Mouse (Mus musculus): ENCODE results near the gene Hpse2. TPM values are rescaled to one million over a fixed set of nuclear protein-coding genes. Genes with fewer than 3 reads are reported as not detected.

Gene Hpse2
- total and polyA plus RNA-seq, 2 experiments from 2014 or later, result 0.23 to 0.55 TPM

DNA sequence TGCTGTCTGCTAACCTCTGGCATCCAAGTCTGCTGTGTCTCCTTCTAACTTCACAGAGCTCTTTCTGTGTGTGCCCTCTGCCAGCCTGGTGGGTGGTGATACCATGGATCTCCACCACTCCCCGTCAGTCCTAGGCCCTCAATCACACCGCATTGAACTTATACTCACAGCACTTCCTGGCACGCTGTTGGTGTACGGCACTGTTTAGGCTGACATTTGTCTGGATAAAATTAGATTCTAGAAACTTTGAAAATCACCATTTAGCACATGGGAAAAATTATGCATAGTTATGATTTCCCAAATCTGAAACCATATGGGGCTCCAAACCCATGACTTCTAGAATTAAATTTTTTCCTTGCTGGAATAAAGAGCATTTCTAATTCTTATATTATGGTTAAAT lies 478.4 kb downstream of the Hpse2 start:
- Histone ChIP-seq H3K4me1 (ENCODE audit: insufficient read depth, low read length) (0 out of 2 replicates have a peak, but pooled peaks cover 2% of the 10 kb centered on the region), H3K27me3 (ENCODE audit: insufficient read depth, low read length) (no peaks in the 10 kb centered on the region), H3K36me3 (ENCODE audit: insufficient read depth, low read length) (no peaks in the 10 kb centered on the region), H3K9ac (replicated peaks; ENCODE audit: low read length, poor library complexity, severe bottlenecking) (no peak overlapping the region), H3K27ac (ENCODE audit: low read depth, low read length) (no peak overlapping the region), H3K4me3 (ENCODE audit: low read depth, low read length) (no peak overlapping the region), H3K4me2 (ENCODE audit: low read depth, low read length, poor library complexity, severe bottlenecking) (no peak overlapping the region), H3K9me3 (ENCODE audit: low read length) (no peaks in the 10 kb centered on the region)
- no peak for TF ChIP-seq CTCF (IDR thresholded peaks at IDR 0.05)
- ATAC-seq (ENCODE audit: low FRiP score), result no peak
- no peak for DNase-seq (ENCODE audit: low spot score)
- 89% methylated on average over 4 of the region's 4 CpGs for WGBS

DNA sequence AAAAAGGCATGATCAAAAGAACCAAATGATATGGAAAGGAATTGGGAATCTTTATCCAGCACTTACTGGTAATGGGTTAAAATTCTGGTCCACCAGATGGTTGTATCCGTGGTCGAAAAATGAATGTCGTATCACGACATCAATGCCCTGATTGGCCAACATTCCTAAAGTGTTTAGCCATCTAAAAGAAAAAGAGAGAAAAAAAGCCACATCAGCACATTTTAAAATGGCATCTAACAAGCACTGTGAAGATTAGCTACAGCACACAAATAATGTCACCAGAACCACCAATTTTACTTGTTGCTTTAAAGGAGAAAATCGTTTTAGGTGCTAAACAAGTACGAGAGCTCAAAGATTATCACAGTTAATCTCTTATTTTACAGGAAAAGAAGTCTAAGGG lies 479.6 kb downstream of the Hpse2 start:
- Histone ChIP-seq H3K27ac (ENCODE audit: low read depth, low read length) (no peak overlapping the region), H3K27me3 (ENCODE audit: insufficient read depth, low read length) (no peaks in the 10 kb centered on the region), H3K4me2 (ENCODE audit: low read depth, low read length, poor library complexity, severe bottlenecking) (no peak overlapping the region), H3K36me3 (ENCODE audit: insufficient read depth, low read length) (no peaks in the 10 kb centered on the region), H3K9ac (replicated peaks; ENCODE audit: low read length, poor library complexity, severe bottlenecking) (no peak overlapping the region), H3K4me3 (ENCODE audit: low read depth, low read length) (no peak overlapping the region), H3K9me3 (ENCODE audit: low read length) (no peaks in the 10 kb centered on the region), H3K4me1 (ENCODE audit: insufficient read depth, low read length) (0 out of 2 replicates have a peak, but pooled peaks cover 10% of the 10 kb centered on the region)
- no peak for ATAC-seq (ENCODE audit: low FRiP score)
- no peak for TF ChIP-seq CTCF (IDR thresholded peaks at IDR 0.05)
- 85% methylated on average over 6 of the region's 6 CpGs for WGBS
- DNase-seq (ENCODE audit: low spot score), result no peak

DNA sequence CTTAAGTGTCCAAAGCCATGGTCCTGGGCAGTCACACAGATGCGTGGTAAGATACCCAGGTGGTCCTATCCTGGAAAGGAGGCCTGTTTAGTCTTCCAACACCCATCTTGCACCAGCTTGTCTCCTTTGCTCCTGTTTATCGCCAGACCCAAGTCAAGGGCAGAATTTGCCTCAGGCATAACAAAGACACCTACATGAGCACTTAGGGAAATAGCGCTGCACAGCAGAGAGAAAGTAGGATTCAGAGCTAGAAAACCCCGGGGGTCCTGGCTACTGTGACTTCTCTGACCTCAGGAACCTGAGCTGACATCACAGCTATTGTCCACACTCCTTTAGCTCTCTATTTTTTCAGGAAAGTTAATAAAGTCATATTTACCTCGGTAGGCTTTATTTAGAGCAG lies 481.8 kb downstream of the Hpse2 start:
- Histone ChIP-seq H3K4me3 (ENCODE audit: low read depth, low read length) (no peak overlapping the region), H3K36me3 (ENCODE audit: insufficient read depth, low read length) (no peaks in the 10 kb centered on the region), H3K4me2 (ENCODE audit: low read depth, low read length, poor library complexity, severe bottlenecking) (no peak overlapping the region), H3K27ac (ENCODE audit: low read depth, low read length) (no peak overlapping the region), H3K27me3 (ENCODE audit: insufficient read depth, low read length) (no peaks in the 10 kb centered on the region), H3K4me1 (ENCODE audit: insufficient read depth, low read length) (peaks cover 14% of the 10 kb centered on the region; the same call in 1 of the 2 replicates), H3K9me3 (ENCODE audit: low read length) (no peaks in the 10 kb centered on the region), H3K9ac (replicated peaks; ENCODE audit: low read length, poor library complexity, severe bottlenecking) (no peak overlapping the region)
- no peak for DNase-seq (ENCODE audit: low spot score)
- TF ChIP-seq CTCF (IDR thresholded peaks at IDR 0.05), result no peak
- WGBS, result 72% methylated on average over 5 of the region's 5 CpGs
- ATAC-seq (ENCODE audit: low FRiP score), result no peak

DNA sequence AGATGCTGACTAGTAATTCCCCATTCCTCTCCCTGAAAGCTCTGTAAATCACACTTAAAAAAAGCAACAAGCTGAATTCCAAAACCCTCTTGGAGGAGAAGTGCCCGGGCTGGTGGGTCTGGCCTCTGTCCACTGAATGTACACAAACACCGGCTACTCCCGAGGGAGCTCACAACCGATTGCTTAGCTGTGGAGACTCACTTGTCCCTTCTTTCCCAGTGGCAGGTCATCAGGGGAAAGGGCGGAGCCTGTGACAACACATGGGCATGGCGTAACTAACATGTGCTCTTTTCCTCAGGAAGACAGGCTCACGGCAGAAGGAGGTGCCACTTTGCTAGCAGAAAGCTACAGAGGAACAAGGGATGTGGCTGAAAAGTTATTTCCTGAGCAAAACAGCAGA lies 483.4 kb downstream of the Hpse2 start:
- Histone ChIP-seq H3K36me3 (ENCODE audit: insufficient read depth, low read length) (no peaks in the 10 kb centered on the region), H3K4me1 (ENCODE audit: insufficient read depth, low read length) (peaks cover 14% of the 10 kb centered on the region; the same call in 1 of the 2 replicates), H3K4me3 (ENCODE audit: low read depth, low read length) (no peak overlapping the region), H3K27ac (ENCODE audit: low read depth, low read length) (no peak overlapping the region), H3K27me3 (ENCODE audit: insufficient read depth, low read length) (no peaks in the 10 kb centered on the region), H3K9me3 (ENCODE audit: low read length) (no peaks in the 10 kb centered on the region), H3K4me2 (ENCODE audit: low read depth, low read length, poor library complexity, severe bottlenecking) (peak overlapping the region; percentile 10; the same call in 1 of the 2 replicates), H3K9ac (replicated peaks; ENCODE audit: low read length, poor library complexity, severe bottlenecking) (no peak overlapping the region)
- peak; percentile 27 for DNase-seq (ENCODE audit: low spot score)
- WGBS, result 49% methylated on average over 7 of the region's 7 CpGs
- no peak for TF ChIP-seq CTCF (IDR thresholded peaks at IDR 0.05)
- ATAC-seq (ENCODE audit: low FRiP score), result no peak

DNA sequence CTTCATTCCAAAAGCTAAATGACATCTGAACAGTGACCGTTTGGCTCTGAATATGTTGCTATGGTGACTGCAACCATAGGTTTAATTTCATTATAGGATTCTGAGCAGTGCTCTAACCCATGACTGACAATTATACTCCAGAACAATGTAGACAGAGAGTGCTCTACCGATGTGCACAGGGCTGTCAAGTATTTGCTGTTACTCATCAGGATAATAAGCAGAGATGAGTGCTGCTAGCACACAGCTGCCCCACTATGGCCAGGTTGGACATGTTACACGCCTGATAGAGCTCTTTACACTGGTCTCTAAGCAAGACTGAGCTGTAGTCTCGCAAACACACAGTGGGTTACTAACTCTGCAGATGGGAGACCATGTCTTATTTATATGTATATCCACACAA lies 483.9 kb downstream of the Hpse2 start:
- peak overlapping the region; percentile 19; the same call in 1 of the 2 replicates for H3K27ac ChIP-seq (ENCODE audit: low read depth, low read length)
- DNase-seq (ENCODE audit: low spot score), result peak; percentile 55
- 19% methylated on average over 4 of the region's 4 CpGs for WGBS

DNA sequence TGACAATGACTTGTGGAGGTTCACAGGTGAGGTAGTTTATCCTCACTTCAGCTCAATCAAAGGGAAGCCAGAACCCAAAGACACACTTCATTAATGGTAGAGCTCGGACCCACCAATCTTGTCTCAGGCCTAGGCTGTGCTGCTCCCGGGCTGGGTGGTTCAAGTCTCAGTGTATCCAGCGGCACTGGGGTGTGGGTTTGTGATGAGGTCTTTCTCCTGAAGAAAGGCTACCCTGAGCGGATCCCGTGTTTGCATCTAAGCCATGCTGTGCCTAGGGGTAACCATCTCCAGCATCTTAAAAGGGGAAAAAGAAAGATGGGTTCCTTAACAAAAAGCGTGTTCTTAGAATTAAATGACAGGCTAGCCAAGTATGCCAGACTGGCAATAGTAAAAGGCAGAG lies 484.3 kb downstream of the Hpse2 start:
- Histone ChIP-seq H3K9ac (replicated peaks; ENCODE audit: low read length, poor library complexity, severe bottlenecking) (no peak overlapping the region), H3K27me3 (ENCODE audit: insufficient read depth, low read length) (no peaks in the 10 kb centered on the region), H3K4me2 (ENCODE audit: low read depth, low read length, poor library complexity, severe bottlenecking) (no peak overlapping the region), H3K36me3 (ENCODE audit: insufficient read depth, low read length) (no peaks in the 10 kb centered on the region), H3K27ac (ENCODE audit: low read depth, low read length) (peak overlapping the region; percentile 19; the same call in 1 of the 2 replicates), H3K4me3 (ENCODE audit: low read depth, low read length) (no peak overlapping the region), H3K4me1 (ENCODE audit: insufficient read depth, low read length) (peaks cover 14% of the 10 kb centered on the region; the same call in 1 of the 2 replicates), H3K9me3 (ENCODE audit: low read length) (no peaks in the 10 kb centered on the region)
- DNase-seq (ENCODE audit: low spot score), result no peak
- 41% methylated on average over 6 of the region's 6 CpGs for WGBS
- no peak for ATAC-seq (ENCODE audit: low FRiP score)
- no peak for TF ChIP-seq CTCF (IDR thresholded peaks at IDR 0.05)

More for the DNA sequence above, 483.9 kb downstream of the Hpse2 start:
- H3K9me3 ChIP-seq (ENCODE audit: low read length), result no peaks in the 10 kb centered on the region
- TF ChIP-seq CTCF (IDR thresholded peaks at IDR 0.05), result no peak
- no peaks in the 10 kb centered on the region for H3K36me3 ChIP-seq (ENCODE audit: insufficient read depth, low read length)
- ATAC-seq (ENCODE audit: low FRiP score), result peak; percentile 44; the same call in 1 of the 2 replicates
- H3K4me3 ChIP-seq (ENCODE audit: low read depth, low read length), result no peak overlapping the region
- H3K9ac ChIP-seq (replicated peaks; ENCODE audit: low read length, poor library complexity, severe bottlenecking), result no peak overlapping the region
- peak overlapping the region; percentile 10; the same call in 1 of the 2 replicates for H3K4me2 ChIP-seq (ENCODE audit: low read depth, low read length, poor library complexity, severe bottlenecking)
- peaks cover 14% of the 10 kb centered on the region; the same call in 1 of the 2 replicates for H3K4me1 ChIP-seq (ENCODE audit: insufficient read depth, low read length)
- H3K27me3 ChIP-seq (ENCODE audit: insufficient read depth, low read length), result no peaks in the 10 kb centered on the region
